In genomic region chr1:133353371-133353809, GRCm38 (mm10) we compare ENCODE assay signal across 9 mouse cellular contexts. TPM values are rescaled to one million over a fixed set of nuclear protein-coding genes. Genes with fewer than 3 reads are reported as not detected.
DNase-seq lines count a peak whose midpoint lies in the region; ATAC-seq and TF ChIP-seq lines count a peak whose summit lies in the region.
"Had no signal": no experiment of that assay in that cellular context is flagged by ENCODE, and none has a peak within 500 bp of the region (broad histone marks: within the 10 kb centered on the region; RNA-seq: fewer than 3 reads in every experiment).

No protein-coding gene starts in this region.

- no peaks in the 10 kb centered on the region for H3K9me3 ChIP-seq in kidney, embryonic 16.5 days (ENCODE audit: low read length)
- H3K9me3 ChIP-seq in forebrain, embryonic 12.5 days: no peaks in the 10 kb centered on the region
- H3K9me3 ChIP-seq in hindbrain, postnatal 0 days (ENCODE audit: low read length): no peaks in the 10 kb centered on the region
- no peaks in the 10 kb centered on the region for H3K9me3 ChIP-seq in stomach, embryonic 15.5 days

- H3K27me3 ChIP-seq in kidney, embryonic 16.5 days (ENCODE audit: insufficient read depth, low read length): 0 out of 2 replicates have a peak, but pooled peaks cover 5% of the 10 kb centered on the region
- H3K27me3 ChIP-seq in forebrain, embryonic 12.5 days: peaks cover 37% of the 10 kb centered on the region
- no peaks in the 10 kb centered on the region for H3K27me3 ChIP-seq in hindbrain, postnatal 0 days (ENCODE audit: insufficient read depth, low read length)
- H3K27me3 ChIP-seq in stomach, embryonic 15.5 days (replicated peaks): 0 out of 2 replicates have a peak, but pooled peaks cover 3% of the 10 kb centered on the region

- H3K4me2 ChIP-seq in kidney, embryonic 16.5 days (replicated peaks; ENCODE audit: low read depth, low read length): no peak overlapping the region
- H3K4me2 ChIP-seq in forebrain, embryonic 12.5 days: no peak overlapping the region
- peak overlapping the region; percentile 21; the same call in 1 of the 2 replicates for H3K4me2 ChIP-seq in hindbrain, postnatal 0 days (ENCODE audit: low read depth, low read length)
- H3K4me2 ChIP-seq in stomach, embryonic 15.5 days: no peak overlapping the region

- 59% methylated on average over 12 of the region's 12 CpGs for WGBS in kidney, embryonic 16.5 days
- 55% methylated on average over 12 of the region's 12 CpGs for WGBS in forebrain, embryonic 12.5 days
- 21% methylated on average over 12 of the region's 12 CpGs for WGBS in hindbrain, postnatal 0 days
- WGBS in stomach, embryonic 15.5 days: 44% methylated on average over 12 of the region's 12 CpGs

- no peak overlapping the region for H3K27ac ChIP-seq in kidney, embryonic 16.5 days (ENCODE audit: low read length)
- no peak overlapping the region for H3K27ac ChIP-seq in forebrain, embryonic 12.5 days
- no peak overlapping the region for H3K27ac ChIP-seq in hindbrain, postnatal 0 days
- H3K27ac ChIP-seq in stomach, embryonic 15.5 days: no peak overlapping the region

- no peak for ATAC-seq in kidney, embryonic 16.5 days (ENCODE audit: low FRiP score, low TSS enrichment)
- peak; percentile 72 for ATAC-seq in forebrain, embryonic 12.5 days (ENCODE audit: low FRiP score)
- peak; percentile 85 for ATAC-seq in hindbrain, postnatal 0 days
- ATAC-seq in stomach, embryonic 15.5 days (ENCODE audit: insufficient read depth, low FRiP score, low read depth): 0 out of 2 replicates have a peak, but pooled peaks have one; percentile 8

- intact Hi-C loops in left cerebral cortex, postnatal 25 days (cut with DNase I): loop anchor here (1.0 to 10.0 kb wide), 4 partner anchors 39 to 319 kb away; partner anchors contain the start of gene Mdm4

- no peak overlapping the region for H3K9ac ChIP-seq in kidney, embryonic 16.5 days (replicated peaks; ENCODE audit: low read length)
- no peak overlapping the region for H3K9ac ChIP-seq in forebrain, embryonic 12.5 days
- H3K9ac ChIP-seq in hindbrain, postnatal 0 days (replicated peaks; ENCODE audit: low read length): no peak overlapping the region
- no peak overlapping the region for H3K9ac ChIP-seq in stomach, embryonic 15.5 days

- peaks cover 9% of the 10 kb centered on the region; the same call in 1 of the 2 replicates for H3K4me1 ChIP-seq in kidney, embryonic 16.5 days (ENCODE audit: insufficient read depth, low read length)
- H3K4me1 ChIP-seq in forebrain, embryonic 12.5 days: peaks cover 6% of the 10 kb centered on the region
- H3K4me1 ChIP-seq in hindbrain, postnatal 0 days (ENCODE audit: insufficient read depth, low read length): no peaks in the 10 kb centered on the region
- no peaks in the 10 kb centered on the region for H3K4me1 ChIP-seq in stomach, embryonic 15.5 days

- H3K4me3 ChIP-seq in kidney, embryonic 16.5 days (ENCODE audit: low read length): no peak overlapping the region
- no peak overlapping the region for H3K4me3 ChIP-seq in forebrain, embryonic 12.5 days (replicated peaks)
- no peak overlapping the region for H3K4me3 ChIP-seq in hindbrain, postnatal 0 days (ENCODE audit: low read length)
- H3K4me3 ChIP-seq in stomach, embryonic 15.5 days (replicated peaks): no peak overlapping the region

- peak; percentile 100 for TF ChIP-seq CTCF in hindbrain, postnatal 0 days (IDR thresholded peaks at IDR 0.05; ENCODE audit: low read depth)

- DNase-seq in kidney, adult 11 months: peak; percentile 82
- DNase-seq in c-Kit-positive CD71-positive TER-119-negative erythroid progenitor cells, embryonic 14.5 days (ENCODE audit: low read depth): peak; percentile 27
- peak; percentile 90 for DNase-seq in hindbrain, postnatal 0 days (ENCODE audit: low spot score)
- DNase-seq in left cerebral cortex, postnatal 25 days (ENCODE audit: low spot score in 2 of 2): peak; percentile 82 to 92
- peak; percentile 52 to 79 for DNase-seq in natural killer cell, adult 2 months (ENCODE audit: low spot score in 2 of 2)

- no peaks in the 10 kb centered on the region for H3K36me3 ChIP-seq in kidney, embryonic 16.5 days (ENCODE audit: insufficient read depth, low read length)
- H3K36me3 ChIP-seq in forebrain, embryonic 12.5 days (replicated peaks): no peaks in the 10 kb centered on the region
- no peaks in the 10 kb centered on the region for H3K36me3 ChIP-seq in hindbrain, postnatal 0 days (ENCODE audit: insufficient read depth, low read length)
- no peaks in the 10 kb centered on the region for H3K36me3 ChIP-seq in stomach, embryonic 15.5 days

RNA-seq across cellular contexts. Expression of gene Ren1, which starts 3.1 kb away (rescaled TPM):
- 412 and 490 TPM in 2 replicates for polyA plus RNA-seq in kidney, embryonic 16.5 days (2015; fragmentation: Nextera tagmentation; extraction: Ambion mirVana)
- polyA plus RNA-seq in forebrain, embryonic 12.5 days (2016; fragmentation: Nextera tagmentation; extraction: Ambion mirVana): not detected in 2 replicates
- 0.58 and 1.1 TPM in 2 replicates for total RNA-seq in hindbrain, postnatal 0 days (2014; rRNA removed)
- polyA plus RNA-seq in hindbrain, postnatal 0 days (2015; fragmentation: Nextera tagmentation; extraction: Ambion mirVana): 1.6 and 1.7 TPM in 2 replicates
- total RNA-seq in left cerebral cortex, postnatal 25 days (2021): not detected
- 2.6 and 2.8 TPM in 2 replicates for polyA plus RNA-seq in stomach, embryonic 15.5 days (2015; fragmentation: Nextera tagmentation; extraction: Ambion mirVana)

RNA-seq across cellular contexts. Expression of gene Etnk2, which starts 10.0 kb away (rescaled TPM):
- 3.9 and 4.9 TPM in 2 replicates for polyA plus RNA-seq in kidney, embryonic 16.5 days (2015; fragmentation: Nextera tagmentation; extraction: Ambion mirVana)
- polyA plus RNA-seq in forebrain, embryonic 12.5 days (2016; fragmentation: Nextera tagmentation; extraction: Ambion mirVana): 2.5 and 2.6 TPM in 2 replicates
- total RNA-seq in hindbrain, postnatal 0 days (2014; rRNA removed): 36.7 and 49.7 TPM in 2 replicates
- 27.4 and 29.6 TPM in 2 replicates for polyA plus RNA-seq in hindbrain, postnatal 0 days (2015; fragmentation: Nextera tagmentation; extraction: Ambion mirVana)
- total RNA-seq in left cerebral cortex, postnatal 25 days (2021): 1 to 10 TPM; 8.0 to 8.1 TPM
- 4.0 and 6.4 TPM in 2 replicates for polyA plus RNA-seq in stomach, embryonic 15.5 days (2015; fragmentation: Nextera tagmentation; extraction: Ambion mirVana)

RNA-seq across cellular contexts. Expression of gene Kiss1, which starts 31.7 kb away (rescaled TPM):
- polyA plus RNA-seq in kidney, embryonic 16.5 days (2015; fragmentation: Nextera tagmentation; extraction: Ambion mirVana): not detected in 2 replicates
- not detected in 2 replicates for polyA plus RNA-seq in forebrain, embryonic 12.5 days (2016; fragmentation: Nextera tagmentation; extraction: Ambion mirVana)
- total RNA-seq in hindbrain, postnatal 0 days (2014; rRNA removed): not detected in 2 replicates
- 1.4 TPM in 1 of 2 replicates, not detected in the other for polyA plus RNA-seq in hindbrain, postnatal 0 days (2015; fragmentation: Nextera tagmentation; extraction: Ambion mirVana)
- total RNA-seq in left cerebral cortex, postnatal 25 days (2021): 1 to 10 TPM in 1 of 2 experiments, not detected in 1; 1.8 TPM
- polyA plus RNA-seq in stomach, embryonic 15.5 days (2015; fragmentation: Nextera tagmentation; extraction: Ambion mirVana): not detected in 2 replicates
- polyA plus RNA-seq: stomach, embryonic 14.5 days had no signal

RNA-seq across cellular contexts. Expression of gene Golt1a, which starts 43.8 kb away (rescaled TPM):
- 7.9 and 8.0 TPM in 2 replicates for polyA plus RNA-seq in kidney, embryonic 16.5 days (2015; fragmentation: Nextera tagmentation; extraction: Ambion mirVana)
- not detected in 2 replicates for polyA plus RNA-seq in forebrain, embryonic 12.5 days (2016; fragmentation: Nextera tagmentation; extraction: Ambion mirVana)
- total RNA-seq in hindbrain, postnatal 0 days (2014; rRNA removed): not detected in 2 replicates
- polyA plus RNA-seq in hindbrain, postnatal 0 days (2015; fragmentation: Nextera tagmentation; extraction: Ambion mirVana): 0.08 TPM in 1 of 2 replicates, not detected in the other
- 1 to 10 TPM; 1.0 to 1.3 TPM for total RNA-seq in left cerebral cortex, postnatal 25 days (2021)
- 4.9 and 7.7 TPM in 2 replicates for polyA plus RNA-seq in stomach, embryonic 15.5 days (2015; fragmentation: Nextera tagmentation; extraction: Ambion mirVana)

Comparison
In these comparisons a context has a peak if more than half of its experiments do, and no peak if none do; other contexts are left out.
1. DNase-seq: peak in every context shown above with its lines; median percentile 90 in hindbrain, postnatal 0 days; 87 in left cerebral cortex, postnatal 25 days; 82 in kidney, adult 11 months; 66 in natural killer cell, adult 2 months; 27 in c-Kit-positive CD71-positive TER-119-negative erythroid progenitor cells, embryonic 14.5 days.
2. RNA of gene Ren1, which starts 3.1 kb away (polyA plus RNA-seq): 412 to 490 TPM in kidney, embryonic 16.5 days; 2.6 to 2.8 TPM in stomach, embryonic 15.5 days, 1.6 to 1.7 TPM in hindbrain, postnatal 0 days and not detected in forebrain, embryonic 12.5 days; every median in the first group is over 100 times any median in the second.